Mouse (Mus musculus): ENCODE results near the gene Kcnj2. TPM values are rescaled to one million over a fixed set of nuclear protein-coding genes. Genes with fewer than 3 reads are reported as not detected.

Gene Kcnj2
- total RNA-seq (2022): 10 to 100 TPM in 2 of 4 experiments, 1 to 10 TPM in 2; 8.8 to 22.7 (median 15.4) TPM

DNA sequence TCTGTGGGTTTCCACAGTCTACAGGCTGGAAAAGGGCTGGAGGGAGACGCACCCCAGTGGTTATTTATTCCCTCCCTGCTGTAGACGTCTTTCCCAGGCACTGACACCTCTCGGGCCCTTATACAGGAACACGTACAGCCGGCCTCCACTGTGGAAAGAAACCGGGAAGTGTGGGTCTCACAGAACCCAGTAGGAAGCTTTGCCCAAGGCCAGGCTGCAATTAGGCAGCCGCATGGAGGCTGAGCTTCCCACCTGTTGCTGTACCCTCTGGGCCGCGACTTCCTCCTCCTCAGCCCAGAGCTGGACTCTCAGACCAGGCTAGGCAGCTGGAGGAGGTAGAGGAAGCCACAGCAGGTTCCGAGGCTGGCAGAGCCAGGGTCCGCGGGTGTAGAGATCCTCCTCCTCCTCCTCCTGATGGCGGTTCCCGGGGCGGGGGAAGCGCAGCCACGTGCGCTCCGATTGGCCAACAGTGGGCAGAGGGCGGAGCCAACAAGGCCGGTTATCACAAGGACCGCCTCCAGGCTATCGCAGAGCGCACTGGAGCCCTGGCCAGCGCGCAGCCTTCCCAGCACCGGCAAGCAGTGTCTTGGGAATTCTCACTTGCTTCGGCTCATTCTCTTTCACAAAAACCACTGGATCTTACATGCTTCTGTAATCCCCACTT is at the start of gene Kcnj2:
TSS of gene Kcnj2 (plus strand) at position 530 of the 664 bp plus-strand sequence.
- DNase-seq (ENCODE audit: low spot score in 2 of 2): peak; percentile 91

DNA sequence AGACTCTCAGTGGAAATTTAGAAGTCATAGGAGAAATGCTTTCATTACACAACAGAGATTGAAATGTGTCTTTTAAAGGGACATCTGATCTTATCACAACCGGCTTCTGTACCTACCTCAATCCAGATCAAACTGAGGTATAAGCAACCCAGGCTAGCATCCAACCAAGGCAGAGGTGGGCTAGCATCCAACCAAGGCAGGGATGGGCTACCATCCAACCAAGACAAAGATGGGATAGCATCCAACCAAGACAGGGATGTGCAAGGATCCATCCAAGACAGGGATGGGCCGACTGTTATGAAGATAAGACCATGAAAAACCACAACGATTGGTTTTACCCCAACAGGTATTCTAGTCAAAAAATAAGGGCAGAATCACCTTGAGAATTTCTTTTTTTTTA is 49.8 kb upstream of the Kcnj2 start:
- DNase-seq (ENCODE audit: low spot score in 2 of 2): no peak

DNA sequence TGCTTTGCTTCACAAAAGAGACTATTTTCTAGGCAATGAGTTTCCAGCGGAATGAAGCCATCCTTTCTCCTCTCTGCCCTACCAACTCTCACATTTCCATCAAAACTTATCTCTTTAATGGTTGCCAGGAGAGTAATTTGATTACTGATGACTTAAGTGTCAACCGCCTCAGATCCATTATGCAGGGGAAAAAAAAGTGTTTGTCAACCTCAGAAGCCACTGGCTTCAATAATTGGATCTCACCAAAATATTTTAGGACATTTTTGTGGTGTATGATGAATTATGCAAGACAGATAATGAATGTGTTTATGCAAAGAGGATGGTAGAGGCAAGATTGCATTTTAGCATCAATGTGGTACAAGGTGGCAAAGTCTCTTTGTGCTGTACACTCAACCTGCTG is 45.8 kb upstream of the Kcnj2 start:
- no peak for DNase-seq (ENCODE audit: low spot score in 2 of 2)

DNA sequence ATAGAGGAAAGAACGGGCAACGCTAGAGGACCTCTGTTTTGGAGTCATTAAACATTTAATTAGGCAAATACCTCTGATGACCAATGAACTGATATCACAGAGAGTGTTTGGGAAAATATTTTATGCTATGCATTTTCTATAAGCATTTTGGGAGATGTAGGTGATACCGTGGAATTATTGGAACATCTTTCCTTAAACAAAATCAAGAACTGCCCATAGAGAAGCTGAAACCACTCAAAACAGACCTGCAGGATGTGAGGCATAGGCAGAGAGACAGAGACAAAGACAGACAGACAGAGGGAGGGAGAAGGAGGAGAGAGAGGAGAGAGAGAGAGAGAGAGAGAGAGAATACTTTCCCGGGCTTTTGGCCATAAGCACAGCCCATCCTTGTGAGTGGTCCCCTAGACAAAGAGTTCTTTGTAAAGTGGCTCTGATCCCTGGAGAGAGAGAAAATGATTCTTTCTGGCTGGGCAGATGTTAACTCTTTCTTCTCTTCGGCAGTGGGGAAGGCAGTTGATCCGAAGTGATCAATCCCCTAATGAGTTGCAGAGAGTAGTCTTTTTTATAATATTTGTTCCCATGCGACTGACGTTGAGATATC is 43.2 kb upstream of the Kcnj2 start:
- peak in 1 of 2 experiments; percentile 4 for DNase-seq (ENCODE audit: low spot score in 2 of 2)

DNA sequence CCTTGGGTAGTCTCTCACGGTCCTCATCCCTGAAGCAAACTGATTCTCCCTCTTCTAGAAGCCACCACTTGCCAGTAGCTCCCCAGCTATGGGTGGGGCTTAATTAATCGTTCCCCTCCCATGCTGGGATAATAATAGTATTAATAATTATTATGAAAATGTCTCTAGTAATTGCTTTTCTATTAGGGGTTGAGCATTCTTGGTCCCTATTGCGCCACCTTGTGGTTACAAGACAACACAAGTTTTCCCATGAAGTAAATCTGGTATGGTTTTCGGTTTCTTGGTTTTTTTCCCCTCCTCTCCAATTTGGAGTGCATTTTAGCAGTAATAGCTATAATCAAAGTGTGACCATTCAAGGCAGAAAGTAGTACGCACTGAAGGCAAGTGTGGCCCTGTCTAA is 23.8 kb upstream of the Kcnj2 start:
- DNase-seq (ENCODE audit: low spot score in 2 of 2): peak in 1 of 2 experiments; percentile 24

DNA sequence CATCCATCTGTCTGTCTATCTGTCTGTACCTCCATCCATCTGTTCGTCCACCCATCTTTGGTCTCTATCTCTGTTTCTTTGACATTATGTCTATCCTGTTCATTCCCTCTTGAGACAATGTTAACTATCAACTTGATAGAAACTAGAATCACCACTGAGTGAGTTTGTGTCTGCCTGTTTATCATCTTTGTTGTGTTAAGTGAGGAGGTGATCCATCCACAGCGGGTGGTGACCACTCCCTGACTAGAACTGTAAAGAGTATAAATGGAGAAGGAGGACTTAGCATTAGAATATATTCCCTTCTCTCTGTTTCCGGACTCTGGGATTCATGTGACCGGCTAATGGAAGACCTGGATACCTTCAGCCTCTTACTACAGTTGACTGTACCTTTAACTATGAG is 22.7 kb upstream of the Kcnj2 start:
- DNase-seq (ENCODE audit: low spot score in 2 of 2): no peak

DNA sequence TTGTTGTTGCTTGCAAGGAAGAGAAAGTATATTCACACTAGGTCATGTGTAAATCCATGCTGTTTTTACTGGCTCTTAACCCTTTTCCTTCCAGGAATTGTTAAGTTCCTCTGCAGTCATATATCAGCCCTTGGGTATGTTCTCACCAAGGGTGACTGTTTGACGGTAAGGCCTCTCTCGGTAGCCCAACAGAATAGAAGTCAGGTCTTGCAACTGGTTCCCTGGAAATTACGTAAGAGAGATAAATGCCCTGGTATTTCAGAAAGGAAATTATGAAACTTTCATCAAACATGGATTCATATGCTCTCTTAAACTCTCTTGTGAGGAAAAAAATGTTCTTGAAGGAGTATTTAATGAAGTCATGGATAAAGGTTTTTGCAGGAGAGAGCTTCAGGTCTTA is 11.7 kb upstream of the Kcnj2 start:
- DNase-seq (ENCODE audit: low spot score in 2 of 2): no peak

DNA sequence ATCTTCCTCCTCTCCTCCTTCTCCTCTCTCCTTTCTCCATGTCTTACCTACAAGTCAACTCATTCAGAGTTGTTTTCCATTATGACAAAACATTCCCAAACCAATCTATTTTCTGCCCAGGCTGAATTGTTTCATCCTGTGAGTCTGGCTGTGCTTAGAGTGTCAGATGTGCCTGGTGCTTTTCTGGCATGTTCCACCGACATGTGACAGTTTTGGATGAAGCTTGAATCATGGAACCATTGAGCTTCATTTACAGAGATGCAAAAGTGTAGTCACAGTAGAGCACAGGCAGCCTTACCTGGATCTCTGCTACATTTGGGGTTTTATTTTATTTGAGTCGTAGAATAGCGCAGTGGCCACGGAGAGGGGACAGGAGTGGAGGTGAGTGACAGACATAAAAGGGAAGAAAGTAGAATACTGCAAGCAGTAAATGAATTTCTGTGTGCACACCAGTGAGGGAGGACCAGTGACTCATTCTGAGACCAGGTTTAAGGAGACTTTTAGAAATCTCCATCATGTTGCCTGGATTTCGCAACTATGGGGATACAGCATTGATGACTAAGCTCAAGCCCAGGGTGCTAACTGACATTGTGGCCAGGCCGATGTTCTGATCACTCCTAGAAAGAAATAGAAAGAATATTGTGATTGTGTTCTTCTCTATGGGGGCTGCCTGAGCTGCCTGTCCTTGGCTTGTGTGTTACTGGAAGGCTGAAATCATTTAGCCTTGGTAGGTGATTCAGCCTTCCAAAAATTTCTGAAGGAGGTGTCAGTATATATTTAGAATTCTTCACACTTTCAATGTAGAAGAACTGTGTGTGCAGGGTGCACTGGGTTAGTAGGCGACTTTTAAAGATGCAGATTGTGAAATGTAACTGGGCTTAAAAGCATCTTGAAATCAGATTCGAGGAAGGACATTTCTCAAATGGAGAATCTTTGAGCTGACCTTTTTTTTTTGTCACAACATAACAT is 10.8 kb upstream of the Kcnj2 start:
- DNase-seq (ENCODE audit: low spot score in 2 of 2): no peak

DNA sequence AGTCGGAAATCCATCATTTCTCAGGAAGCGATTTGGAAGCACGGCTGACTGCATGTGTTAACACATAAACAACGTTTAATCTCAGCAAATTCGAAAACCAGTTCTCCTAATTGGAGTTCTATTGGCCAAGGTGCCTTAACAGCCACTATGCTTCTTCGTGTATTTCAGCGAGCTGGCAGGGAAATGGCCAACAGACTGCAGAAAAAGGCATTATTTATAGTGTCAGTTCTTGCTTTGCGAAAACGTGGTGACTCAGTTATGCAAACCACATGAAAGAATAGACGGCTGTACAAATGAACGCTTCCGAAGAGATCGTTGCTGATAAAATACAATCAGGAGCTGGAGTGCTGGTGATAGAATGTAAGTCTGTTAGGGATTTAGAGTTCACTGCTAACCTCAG is 9.9 kb upstream of the Kcnj2 start:
- DNase-seq (ENCODE audit: low spot score in 2 of 2): peak in 1 of 2 experiments; percentile 36

DNA sequence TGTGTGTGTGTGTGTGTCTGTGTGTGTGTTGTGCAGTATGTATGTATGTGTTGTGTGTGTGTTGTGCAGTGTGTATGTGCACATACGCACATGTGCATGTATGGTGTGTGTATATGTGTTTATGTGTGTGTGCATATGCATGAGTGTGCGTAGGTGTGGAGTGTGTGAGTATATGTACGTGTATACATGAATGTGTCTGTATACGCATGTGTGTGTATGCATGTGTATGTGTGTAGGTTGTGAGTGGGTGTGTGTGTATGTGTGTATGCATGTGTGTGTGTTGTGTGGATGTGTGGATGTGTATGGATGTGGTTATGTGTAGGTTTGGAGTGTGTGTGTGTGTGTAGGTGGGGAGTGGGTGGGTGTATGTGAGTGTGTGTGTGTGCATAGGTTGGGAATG is 8.5 kb upstream of the Kcnj2 start:
- no peak for DNase-seq (ENCODE audit: low spot score in 2 of 2)

DNA sequence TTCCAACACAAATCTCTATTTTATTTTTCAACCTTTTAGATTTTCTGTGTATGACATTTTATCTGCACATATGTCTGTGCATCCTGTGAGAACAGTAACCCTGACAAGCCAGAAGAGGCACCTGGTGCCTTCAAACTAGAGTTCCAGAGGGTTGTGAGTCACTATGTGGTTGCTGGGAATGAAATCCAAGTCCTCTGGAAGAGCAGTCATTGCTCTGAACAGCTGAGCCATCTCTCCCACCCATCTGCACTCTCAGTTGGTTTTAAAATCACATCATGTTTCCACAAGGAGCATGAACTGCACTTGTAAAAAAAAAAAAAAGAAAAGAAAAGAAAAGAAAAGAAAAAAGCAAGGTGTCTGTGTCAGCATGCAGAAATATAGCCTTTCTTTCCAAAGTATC is 6.5 kb upstream of the Kcnj2 start:
- no peak for DNase-seq (ENCODE audit: low spot score in 2 of 2)

DNA sequence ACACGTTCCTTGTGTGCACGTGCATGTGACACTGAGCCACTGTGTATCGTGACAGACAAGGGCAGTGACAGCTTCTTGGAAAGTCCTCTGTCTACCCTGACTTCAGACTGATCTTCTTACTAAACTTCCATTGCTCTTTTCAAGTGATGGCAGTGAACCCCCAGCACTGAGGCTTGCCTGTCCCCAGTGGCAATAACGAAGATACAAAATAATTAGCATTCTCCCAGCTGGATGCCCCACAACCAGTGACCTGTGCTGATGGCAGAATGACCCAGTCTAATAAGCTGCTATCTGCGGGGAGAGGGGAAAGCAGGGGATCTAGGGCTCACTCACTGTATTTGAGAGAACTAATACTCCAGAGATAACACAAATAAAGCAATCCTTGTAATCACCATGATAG is 5.7 kb upstream of the Kcnj2 start:
- no peak for DNase-seq (ENCODE audit: low spot score in 2 of 2)

DNA sequence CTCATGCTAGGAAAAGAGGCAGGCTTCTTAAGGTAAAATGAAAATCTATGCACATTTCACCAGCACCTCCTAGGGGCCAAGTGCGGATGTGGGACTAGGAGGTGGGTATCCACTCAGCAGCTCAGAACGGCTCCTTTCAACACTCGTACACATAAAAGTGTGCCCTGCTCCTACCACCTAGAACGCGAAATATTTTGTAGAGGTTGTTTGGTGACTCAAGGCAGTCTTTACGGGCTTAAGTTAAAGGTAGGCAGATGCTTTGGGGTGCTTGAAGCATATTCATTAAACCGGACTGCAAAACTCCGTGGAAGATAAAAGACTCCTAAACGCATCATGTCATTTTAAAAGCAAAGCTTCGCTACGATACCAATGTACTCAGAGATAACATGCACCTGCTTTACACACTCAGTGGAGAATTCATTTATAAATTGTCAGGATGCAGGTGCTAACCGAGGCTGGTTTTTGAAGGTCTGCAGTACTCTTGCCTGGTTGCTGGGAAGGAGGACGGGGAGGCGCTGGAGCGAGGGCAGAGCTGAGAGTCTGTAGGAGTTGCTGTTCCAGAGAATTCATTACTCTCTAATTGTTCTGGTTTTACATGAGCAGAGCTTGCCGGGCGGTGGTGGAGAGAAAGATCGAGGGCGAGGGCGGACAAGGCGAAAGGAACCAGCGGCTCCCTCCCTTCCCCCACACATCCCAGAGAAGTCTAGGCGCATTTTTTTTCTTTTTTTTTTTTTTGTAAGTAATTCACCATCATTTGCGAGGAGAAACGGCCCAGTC is 1.0 kb upstream of the Kcnj2 start:
- peak; percentile 28 to 37 for DNase-seq (ENCODE audit: low spot score in 2 of 2)

DNA sequence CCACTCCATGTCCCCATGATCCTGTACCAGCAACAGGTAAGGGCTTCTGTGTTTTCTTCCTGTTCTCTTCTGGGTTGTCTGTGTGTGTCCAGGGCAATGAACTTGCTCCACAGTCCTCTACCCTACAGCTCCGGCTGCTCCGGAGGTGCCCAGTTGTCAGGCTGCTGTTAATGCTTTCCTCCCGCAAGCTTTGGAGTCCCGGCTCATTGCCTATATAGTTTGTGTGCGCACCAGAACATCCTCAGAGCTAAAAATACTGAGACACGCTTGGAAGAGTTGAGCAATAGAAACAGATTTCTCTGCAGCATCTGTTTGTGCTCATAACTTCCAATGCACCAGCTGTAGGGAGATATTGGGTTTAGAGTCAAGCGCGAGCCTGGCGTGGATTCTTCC is 331 bp downstream of the Kcnj2 start:
- DNase-seq (ENCODE audit: low spot score in 2 of 2): peak; percentile 20 to 21

DNA sequence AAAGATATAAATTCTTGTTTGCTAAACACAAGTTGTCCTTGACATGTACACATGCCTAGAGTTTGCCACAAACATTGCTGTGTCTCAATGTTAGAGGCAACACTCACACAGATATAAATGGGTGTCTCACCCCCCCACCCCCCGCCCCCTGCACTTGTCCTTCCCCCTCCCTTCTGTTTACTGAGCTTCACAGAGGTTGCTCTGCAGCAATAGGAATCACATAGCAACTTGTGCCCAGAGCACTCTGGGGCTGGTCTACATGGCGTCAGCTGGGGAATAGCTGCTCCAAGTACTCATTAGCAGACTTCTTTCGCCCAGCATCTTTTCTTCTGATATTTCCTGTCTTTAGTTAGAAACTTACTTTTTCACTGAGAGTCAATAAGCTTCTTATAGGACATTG is 1.8 kb downstream of the Kcnj2 start:
- no peak for DNase-seq (ENCODE audit: low spot score in 2 of 2)

DNA sequence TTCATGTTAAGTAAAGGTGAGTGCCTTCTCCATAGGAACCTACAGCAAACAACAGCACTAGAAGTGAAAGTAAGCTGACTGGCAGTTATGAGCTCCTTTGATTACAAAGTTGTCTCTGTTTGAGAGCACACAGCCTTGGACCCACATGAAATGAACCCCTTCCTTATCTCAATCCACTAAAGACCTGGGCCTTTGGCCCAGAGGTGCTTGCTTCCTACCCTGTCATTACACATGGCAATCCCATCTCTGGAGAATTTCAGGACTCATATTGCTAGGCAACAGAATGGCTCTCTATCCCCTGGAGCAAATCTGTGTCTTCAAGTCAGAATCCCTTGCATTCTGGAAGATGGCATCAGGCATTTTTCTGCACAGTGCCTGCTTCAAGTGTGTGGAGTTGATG is 4.5 kb downstream of the Kcnj2 start:
- DNase-seq (ENCODE audit: low spot score in 2 of 2): no peak

DNA sequence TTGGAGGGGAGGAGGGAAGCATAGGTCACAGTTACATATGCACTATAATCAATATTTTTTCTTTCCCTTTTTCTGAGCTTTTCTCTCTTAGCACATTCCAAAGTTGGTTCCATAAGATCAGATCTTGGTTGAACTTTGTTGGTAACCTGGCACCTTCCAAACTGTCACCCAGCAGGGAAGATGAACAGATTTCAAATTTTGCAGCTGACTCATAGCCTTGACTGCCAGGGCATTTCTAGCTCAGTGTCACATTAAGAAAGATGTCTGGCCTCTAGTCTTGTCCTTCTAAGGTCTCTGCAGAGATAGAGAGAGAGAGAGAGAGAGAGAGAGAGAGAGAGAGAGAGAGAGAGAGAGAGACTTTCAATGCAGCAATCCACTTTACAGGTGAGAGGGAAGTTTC is 8.2 kb downstream of the Kcnj2 start:
- DNase-seq (ENCODE audit: low spot score in 2 of 2): no peak

DNA sequence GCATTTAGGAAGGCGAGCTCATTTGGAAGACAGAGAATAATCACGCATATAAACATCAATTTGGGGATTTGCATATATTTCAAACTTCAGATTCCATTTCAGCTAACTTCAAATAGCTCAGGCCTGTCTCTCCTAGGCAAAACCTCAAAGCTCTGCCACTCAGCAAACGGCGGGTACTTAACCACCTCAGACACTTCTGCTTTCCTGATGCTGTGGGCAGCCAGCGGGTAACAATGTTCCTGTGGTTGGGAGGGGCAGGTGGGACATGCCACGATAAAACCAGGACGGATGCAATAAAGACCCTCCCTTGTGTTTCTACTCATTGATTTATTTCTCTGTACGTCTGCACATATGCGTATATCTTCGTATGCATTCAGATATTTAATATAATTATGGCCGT is 12.1 kb downstream of the Kcnj2 start:
- no peak for DNase-seq (ENCODE audit: low spot score in 2 of 2)

DNA sequence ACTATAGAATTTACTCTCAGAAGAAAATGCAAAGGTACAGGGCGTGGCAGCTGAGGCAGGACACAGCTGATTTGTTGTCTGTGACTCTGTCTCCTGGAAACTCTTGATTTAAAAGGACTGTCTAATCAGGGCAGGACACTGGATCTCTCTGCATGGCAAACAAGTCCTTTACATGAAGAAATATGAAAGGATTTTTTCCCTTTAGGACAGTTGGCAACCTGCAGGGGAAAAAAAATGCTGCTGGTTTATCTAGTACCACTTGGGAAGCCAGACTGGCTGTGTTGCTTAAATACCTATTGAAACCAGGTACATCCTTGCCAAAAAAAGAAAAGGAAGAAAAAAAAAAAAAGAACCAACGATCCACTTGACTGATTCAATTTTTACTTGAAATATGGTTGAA is 17.0 kb downstream of the Kcnj2 start:
- no peak for DNase-seq (ENCODE audit: low spot score in 2 of 2)

DNA sequence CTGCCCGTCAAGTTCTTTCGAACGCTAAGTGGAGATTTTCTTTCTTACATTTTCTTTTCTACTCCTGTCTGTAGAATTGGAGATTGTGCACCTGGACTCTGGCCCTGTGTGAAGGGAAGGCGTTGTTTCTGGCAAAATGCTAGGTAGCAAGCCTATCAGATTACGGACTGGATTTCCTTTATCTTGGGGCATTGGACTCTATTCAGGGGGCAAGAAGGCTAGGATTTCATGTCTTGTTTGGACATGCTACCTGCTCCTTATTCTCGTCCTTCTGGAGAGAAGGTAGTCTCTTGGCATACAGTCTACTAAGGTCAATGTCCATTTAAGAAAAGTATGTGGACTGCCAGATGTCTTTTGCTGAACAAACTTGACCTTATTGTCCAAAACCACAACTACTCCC is 21.0 kb downstream of the Kcnj2 start:
- DNase-seq (ENCODE audit: low spot score in 2 of 2): no peak

DNA sequence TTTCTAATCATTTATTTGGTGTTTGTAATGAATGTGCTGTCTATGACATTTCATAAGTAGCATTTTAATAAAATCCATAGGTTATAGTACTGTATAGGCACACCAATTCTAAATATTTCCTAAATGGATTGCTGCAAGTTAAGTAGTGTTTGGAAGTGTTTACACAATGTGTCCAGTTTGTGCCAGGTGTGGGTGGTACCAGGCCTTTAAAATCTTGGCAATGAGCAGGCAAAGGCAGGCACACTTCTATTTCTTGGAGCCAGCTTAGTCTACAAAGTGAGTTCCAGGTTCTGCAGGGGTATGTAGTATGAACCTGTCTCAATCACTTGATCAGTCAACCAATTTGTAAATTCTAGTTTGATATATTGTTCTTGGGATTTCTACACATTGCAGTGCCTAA is 22.3 kb downstream of the Kcnj2 start:
- DNase-seq (ENCODE audit: low spot score in 2 of 2): no peak

DNA sequence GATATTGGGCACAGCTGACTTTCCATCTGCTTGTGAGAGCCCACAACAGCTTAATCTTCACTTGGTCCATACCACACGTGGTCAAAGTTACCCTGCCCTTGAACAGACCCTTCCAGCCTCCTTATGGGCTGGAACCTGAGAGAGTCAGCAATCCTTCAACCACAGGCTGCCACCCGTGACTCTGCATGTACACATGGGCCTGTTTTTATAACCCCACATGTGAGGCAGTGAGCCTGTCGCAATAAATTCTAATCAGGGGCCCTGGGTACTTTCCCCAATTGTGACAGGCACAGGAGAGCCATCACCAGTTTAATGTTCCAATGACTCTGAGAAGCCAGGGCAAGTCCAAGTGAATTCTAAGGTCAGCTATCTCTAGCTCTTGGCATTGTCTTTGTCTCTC is 22.8 kb downstream of the Kcnj2 start:
- DNase-seq (ENCODE audit: low spot score in 2 of 2): no peak
